Mouse (Mus musculus) E14TG2a.4 (cell line): ENCODE measurements around the gene Atp8a2.

Source experiments
- CTCF ChIP-seq: conservative IDR thresholded peaks from 2 replicates; pipeline ENCODE4 v1.5.1; 2014; ENCODE audit warnings: low read length
- NANOG ChIP-seq: IDR thresholded peaks from 2 replicates; pipeline ENCODE4 v1.6.1; 2014; ENCODE audit warnings: borderline replicate concordance, low read length, mixed read lengths
- POU5F1 ChIP-seq: IDR thresholded peaks from 2 replicates; pipeline ENCODE4 v1.6.1; 2014; ENCODE audit warnings: low read length, borderline replicate concordance

DNA sequence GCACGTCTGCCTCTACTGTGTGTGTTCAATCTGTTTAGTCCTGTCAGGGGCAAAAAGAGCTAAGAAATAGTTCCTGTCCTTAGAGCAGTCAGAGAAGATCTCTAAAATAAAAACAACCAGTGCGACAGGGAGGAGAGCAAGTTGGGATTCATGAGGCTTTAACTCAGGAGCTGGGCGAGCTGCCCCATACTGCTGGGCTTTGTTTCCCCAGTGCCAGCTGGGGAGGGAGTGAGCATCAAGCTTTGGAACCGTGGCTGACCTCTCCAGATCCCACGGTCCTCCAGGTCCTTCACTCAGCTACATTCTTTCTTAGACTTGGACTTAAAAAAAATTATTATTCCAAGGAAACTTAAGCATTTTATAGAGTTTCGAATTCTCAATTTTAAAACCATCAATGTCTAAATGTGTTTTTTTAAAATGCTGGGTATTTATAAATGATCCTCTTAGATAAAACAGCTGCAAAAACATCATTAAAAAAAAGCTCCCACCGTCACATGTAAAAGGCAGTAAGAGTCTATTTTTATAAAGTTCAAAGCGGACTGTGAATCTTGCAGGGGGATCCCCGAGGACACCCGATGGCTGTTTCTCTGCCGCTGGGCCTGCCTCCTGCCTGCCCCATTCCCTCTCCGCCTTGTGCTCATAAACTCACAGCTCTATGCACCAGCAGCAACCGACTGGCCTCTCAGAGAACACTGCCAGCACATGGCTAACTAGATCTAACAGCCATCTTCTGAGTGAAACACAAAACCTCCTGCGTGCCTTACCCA lies 350.2 kb downstream of the Atp8a2 start:
- TF ChIP-seq CTCF (no peak), NANOG (no peak), POU5F1 (no peak)
